24 mouse cellular contexts compared by ENCODE assay signal in genomic region chr7:35617513-35617912, GRCm38 (mm10). TPM values are rescaled to one million over a fixed set of nuclear protein-coding genes. Genes with fewer than 3 reads are reported as not detected.
DNase-seq lines count a peak whose midpoint lies in the region; ATAC-seq and TF ChIP-seq lines count a peak whose summit lies in the region.
"Had no signal": no experiment of that assay in that cellular context is flagged by ENCODE, and none has a peak within 500 bp of the region (broad histone marks: within the 10 kb centered on the region; RNA-seq: fewer than 3 reads in every experiment).

No protein-coding gene starts in this region.

- peak; percentile 35 for DNase-seq in hindbrain, embryonic 11.5 days (ENCODE audit: low spot score)
- DNase-seq in ES-CJ7 (ENCODE audit: low read depth, low spot score) = peak; percentile 75
- peak; percentile 41 for DNase-seq in brain, embryonic 14.5 days (ENCODE audit: low read depth)
- DNase-seq in cerebellum, adult 11 months = no peak
- DNase-seq: adrenal gland, postnatal 14 days; cerebellum, adult 2 months; cerebellum, postnatal 10 days; gastrocnemius, postnatal 14 days; heart, adult 2 months; heart, postnatal 14 days; kidney, adult 2 months had no signal

- no peak overlapping the region for H3K4me3 ChIP-seq in forebrain, embryonic 12.5 days (replicated peaks)
- H3K4me3 ChIP-seq in forebrain, embryonic 16.5 days (replicated peaks; ENCODE audit: low read length) = no peak overlapping the region
- no peak overlapping the region for H3K4me3 ChIP-seq in hindbrain, embryonic 11.5 days (ENCODE audit: low read depth, low read length)
- H3K4me3 ChIP-seq in hindbrain, embryonic 16.5 days (ENCODE audit: low read length) = no peak overlapping the region
- H3K4me3 ChIP-seq: embryonic facial prominence, embryonic 15.5 days; erythroblast, embryonic 14.5 days; forebrain, embryonic 10.5 days; heart, adult 2 months; heart, embryonic 15.5 days; kidney, embryonic 15.5 days had no signal

- H3K27me3 ChIP-seq in forebrain, embryonic 12.5 days = no peaks in the 10 kb centered on the region
- no peaks in the 10 kb centered on the region for H3K27me3 ChIP-seq in forebrain, embryonic 16.5 days (replicated peaks; ENCODE audit: control insufficient read depth, insufficient read depth, low read length)
- no peaks in the 10 kb centered on the region for H3K27me3 ChIP-seq in hindbrain, embryonic 11.5 days (ENCODE audit: control insufficient read depth, insufficient read depth, low read length)
- no peaks in the 10 kb centered on the region for H3K27me3 ChIP-seq in hindbrain, embryonic 16.5 days (replicated peaks; ENCODE audit: control insufficient read depth, insufficient read depth, low read length)
- H3K27me3 ChIP-seq: CH12.LX; embryonic facial prominence, embryonic 15.5 days; heart, embryonic 15.5 days; kidney, embryonic 15.5 days had no signal

- no peak overlapping the region for H3K27ac ChIP-seq in forebrain, embryonic 12.5 days
- H3K27ac ChIP-seq in forebrain, embryonic 16.5 days (ENCODE audit: low read length) = no peak overlapping the region
- H3K27ac ChIP-seq in hindbrain, embryonic 11.5 days (ENCODE audit: low read depth, low read length) = no peak overlapping the region
- no peak overlapping the region for H3K27ac ChIP-seq in hindbrain, embryonic 16.5 days (ENCODE audit: low read depth, low read length)
- H3K27ac ChIP-seq: embryonic facial prominence, embryonic 15.5 days; forebrain, embryonic 10.5 days; heart, adult 2 months; heart, embryonic 15.5 days; kidney, embryonic 15.5 days had no signal

- 41% methylated on average over 4 of the region's 4 CpGs for WGBS in forebrain, embryonic 12.5 days
- 22% methylated on average over 4 of the region's 4 CpGs for WGBS in forebrain, embryonic 16.5 days
- WGBS in hindbrain, embryonic 11.5 days = 37% methylated on average over 4 of the region's 4 CpGs
- 28% methylated on average over 4 of the region's 4 CpGs for WGBS in hindbrain, embryonic 16.5 days

- peaks cover 3% of the 10 kb centered on the region; the same call in 1 of the 2 replicates for H3K4me1 ChIP-seq in forebrain, embryonic 12.5 days
- H3K4me1 ChIP-seq in forebrain, embryonic 16.5 days (replicated peaks; ENCODE audit: control insufficient read depth, insufficient read depth, low read length) = no peaks in the 10 kb centered on the region
- no peaks in the 10 kb centered on the region for H3K4me1 ChIP-seq in hindbrain, embryonic 11.5 days (replicated peaks; ENCODE audit: control insufficient read depth, insufficient read depth, low read length)
- no peaks in the 10 kb centered on the region for H3K4me1 ChIP-seq in hindbrain, embryonic 16.5 days (ENCODE audit: control insufficient read depth, insufficient read depth, low read depth, low read length)
- H3K4me1 ChIP-seq: embryonic facial prominence, embryonic 15.5 days; forebrain, embryonic 10.5 days; heart, embryonic 15.5 days; kidney, embryonic 15.5 days had no signal

- no peak for TF ChIP-seq POLR2A in brain, embryonic 14.5 days (IDR thresholded peaks at IDR 0.05; ENCODE audit: borderline replicate concordance, extremely low read depth, insufficient read depth, insufficient read length, poor library complexity, severe bottlenecking)

- ATAC-seq in forebrain, embryonic 12.5 days (ENCODE audit: low FRiP score) = 0 out of 2 replicates have a peak, but pooled peaks have one; percentile 9
- ATAC-seq in forebrain, embryonic 16.5 days = no peak
- peak; percentile 59 for ATAC-seq in hindbrain, embryonic 11.5 days (ENCODE audit: low FRiP score)
- ATAC-seq in hindbrain, embryonic 16.5 days = no peak
- ATAC-seq: activated CD4-positive, CD25-positive, alpha-beta regulatory T cell, adult 4 months; intestine, embryonic 16.5 days had no signal

- H3K4me2 ChIP-seq in forebrain, embryonic 12.5 days = no peak overlapping the region
- H3K4me2 ChIP-seq in forebrain, embryonic 16.5 days (ENCODE audit: low read length) = no peak overlapping the region
- H3K4me2 ChIP-seq in hindbrain, embryonic 11.5 days (replicated peaks; ENCODE audit: low read depth, low read length) = no peak overlapping the region
- H3K4me2 ChIP-seq in hindbrain, embryonic 16.5 days (ENCODE audit: low read length) = no peak overlapping the region
- H3K4me2 ChIP-seq: embryonic facial prominence, embryonic 15.5 days; heart, embryonic 11.5 days; heart, embryonic 15.5 days; kidney, embryonic 15.5 days had no signal

- H3K9ac ChIP-seq in forebrain, embryonic 12.5 days = no peak overlapping the region
- H3K9ac ChIP-seq in forebrain, embryonic 16.5 days (replicated peaks; ENCODE audit: low read depth, low read length) = no peak overlapping the region
- H3K9ac ChIP-seq in hindbrain, embryonic 11.5 days (ENCODE audit: low read depth, low read length) = no peak overlapping the region
- no peak overlapping the region for H3K9ac ChIP-seq in hindbrain, embryonic 16.5 days (ENCODE audit: low read depth, low read length)
- H3K9ac ChIP-seq: embryonic facial prominence, embryonic 15.5 days; heart, embryonic 15.5 days; kidney, embryonic 15.5 days had no signal

- TF ChIP-seq CTCF in brain, embryonic 14.5 days (IDR thresholded peaks at IDR 0.05; ENCODE audit: borderline replicate concordance, extremely low read depth, insufficient read depth, insufficient read length) = no peak

- H3K36me3 ChIP-seq in forebrain, embryonic 12.5 days (replicated peaks) = peaks cover 66% of the 10 kb centered on the region
- H3K36me3 ChIP-seq in forebrain, embryonic 16.5 days (ENCODE audit: control insufficient read depth, insufficient read depth) = peaks cover 45% of the 10 kb centered on the region
- peaks cover 6% of the 10 kb centered on the region; the same call in 1 of the 2 replicates for H3K36me3 ChIP-seq in hindbrain, embryonic 11.5 days (ENCODE audit: control insufficient read depth, insufficient read depth, low read length)
- peaks cover 41% of the 10 kb centered on the region for H3K36me3 ChIP-seq in hindbrain, embryonic 16.5 days (ENCODE audit: control insufficient read depth, insufficient read depth, low read length)

- no peaks in the 10 kb centered on the region for H3K9me3 ChIP-seq in forebrain, embryonic 12.5 days
- no peaks in the 10 kb centered on the region for H3K9me3 ChIP-seq in forebrain, embryonic 16.5 days (ENCODE audit: control insufficient read depth, low read length)
- H3K9me3 ChIP-seq in hindbrain, embryonic 11.5 days (ENCODE audit: control insufficient read depth, low read length) = no peaks in the 10 kb centered on the region
- H3K9me3 ChIP-seq in hindbrain, embryonic 16.5 days (ENCODE audit: control insufficient read depth, low read length) = no peaks in the 10 kb centered on the region
- H3K9me3 ChIP-seq: embryonic facial prominence, embryonic 15.5 days; forebrain, embryonic 10.5 days; G1E; heart, embryonic 15.5 days; kidney, embryonic 15.5 days had no signal

RNA-seq across cellular contexts. Expression of gene Pdcd5, which starts 29.8 kb away (rescaled TPM):
- 265 and 275 TPM in 2 replicates for polyA plus RNA-seq in forebrain, embryonic 12.5 days (2016; fragmentation: Nextera tagmentation; extraction: Ambion mirVana)
- polyA plus RNA-seq in forebrain, embryonic 16.5 days (2015; fragmentation: Nextera tagmentation; extraction: Ambion mirVana) = 200 and 235 TPM in 2 replicates
- 306 and 325 TPM in 2 replicates for polyA plus RNA-seq in hindbrain, embryonic 11.5 days (2014; fragmentation: Nextera tagmentation; extraction: Ambion mirVana)
- polyA plus RNA-seq in hindbrain, embryonic 16.5 days (2015; fragmentation: Nextera tagmentation; extraction: Ambion mirVana) = 244 and 248 TPM in 2 replicates
- polyA plus RNA-seq in brain, embryonic 14.5 days (2012; rRNA removed) = 138 and 144 TPM in 2 replicates

RNA-seq across cellular contexts. Expression of gene Ankrd27, which starts 31.5 kb away (rescaled TPM):
- 33.4 and 36.7 TPM in 2 replicates for polyA plus RNA-seq in forebrain, embryonic 12.5 days (2016; fragmentation: Nextera tagmentation; extraction: Ambion mirVana)
- 35.7 and 38.9 TPM in 2 replicates for polyA plus RNA-seq in forebrain, embryonic 16.5 days (2015; fragmentation: Nextera tagmentation; extraction: Ambion mirVana)
- 24.3 and 27.2 TPM in 2 replicates for polyA plus RNA-seq in hindbrain, embryonic 11.5 days (2014; fragmentation: Nextera tagmentation; extraction: Ambion mirVana)
- 17.3 and 21.4 TPM in 2 replicates for polyA plus RNA-seq in hindbrain, embryonic 16.5 days (2015; fragmentation: Nextera tagmentation; extraction: Ambion mirVana)
- 23.6 and 24.4 TPM in 2 replicates for polyA plus RNA-seq in brain, embryonic 14.5 days (2012; rRNA removed)

RNA-seq across cellular contexts. Expression of gene Rgs9bp, which starts 32.1 kb away (rescaled TPM):
- 0.04 and 0.14 TPM in 2 replicates for polyA plus RNA-seq in forebrain, embryonic 12.5 days (2016; fragmentation: Nextera tagmentation; extraction: Ambion mirVana)
- 0.11 and 0.22 TPM in 2 replicates for polyA plus RNA-seq in forebrain, embryonic 16.5 days (2015; fragmentation: Nextera tagmentation; extraction: Ambion mirVana)
- 0.03 and 0.24 TPM in 2 replicates for polyA plus RNA-seq in hindbrain, embryonic 11.5 days (2014; fragmentation: Nextera tagmentation; extraction: Ambion mirVana)
- 0.07 and 0.10 TPM in 2 replicates for polyA plus RNA-seq in hindbrain, embryonic 16.5 days (2015; fragmentation: Nextera tagmentation; extraction: Ambion mirVana)
- polyA plus RNA-seq in brain, embryonic 14.5 days (2012; rRNA removed) = 0.21 and 0.26 TPM in 2 replicates
- polyA plus RNA-seq: erythroblast, embryonic 14.5 days; heart, adult 2 months had no signal

Comparison
In these comparisons a context has a peak if more than half of its experiments do, and no peak if none do; other contexts are left out.
1. ATAC-seq: peak in forebrain, embryonic 12.5 days (single experiment) and hindbrain, embryonic 11.5 days (single experiment); none in forebrain, embryonic 16.5 days (single experiment) and hindbrain, embryonic 16.5 days (single experiment).